Mouse (Mus musculus) megakaryocyte, embryonic 14.5 days (primary cell): ENCODE measurements around the gene E2f3.

Experiments used
- FLI1 ChIP-seq: IDR thresholded peaks from 2 replicates; pipeline ENCODE4 v1.6.1; 2012; ENCODE audit warnings: low read length, inconsistent platforms, mixed read lengths
- GATA1 ChIP-seq: IDR thresholded peaks from 3 replicates; pipeline ENCODE4 v1.6.1; 2012; ENCODE audit warnings: mixed read lengths, low read length, inconsistent platforms, borderline replicate concordance

DNA sequence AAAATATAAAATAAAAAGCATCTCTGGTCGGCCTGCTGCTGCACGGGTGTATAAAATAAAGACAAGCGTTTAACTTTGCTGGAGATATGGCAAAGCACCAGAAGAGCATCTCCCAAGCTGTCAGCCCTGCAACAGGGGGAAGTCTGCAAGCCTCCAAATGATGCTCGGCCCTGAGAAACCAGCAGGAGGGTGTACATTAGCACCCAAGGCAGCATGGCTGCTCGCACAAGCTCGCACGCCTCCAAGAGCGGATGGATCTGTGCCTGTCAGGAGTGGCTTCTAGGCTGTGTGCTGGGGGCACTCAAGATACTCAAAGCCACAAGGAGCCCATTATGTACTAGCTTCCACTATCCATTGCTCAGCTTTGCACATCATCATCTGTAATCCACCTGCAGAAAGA, 39.8 kb downstream of the E2f3 start:
- no peak for TF ChIP-seq GATA1
- TF ChIP-seq FLI1: no peak
